Mouse (Mus musculus) T-cell, adult 66 days (primary cell): ENCODE measurements around the gene Pdss2. TPM values are rescaled to one million over a fixed set of nuclear protein-coding genes. Genes with fewer than 3 reads are reported as not detected.

Source experiments
- total RNA-seq, 2 experiments: library from RNA; stranded (reverse); gene quantifications; 3 replicates in 1 of 2; 4 replicates in 1 of 2; pipeline ENCODE4 v1.2.4; 2023

The Pdss2 gene
- 10 to 100 TPM; 17.8 to 18.3 TPM for total RNA-seq

DNA sequence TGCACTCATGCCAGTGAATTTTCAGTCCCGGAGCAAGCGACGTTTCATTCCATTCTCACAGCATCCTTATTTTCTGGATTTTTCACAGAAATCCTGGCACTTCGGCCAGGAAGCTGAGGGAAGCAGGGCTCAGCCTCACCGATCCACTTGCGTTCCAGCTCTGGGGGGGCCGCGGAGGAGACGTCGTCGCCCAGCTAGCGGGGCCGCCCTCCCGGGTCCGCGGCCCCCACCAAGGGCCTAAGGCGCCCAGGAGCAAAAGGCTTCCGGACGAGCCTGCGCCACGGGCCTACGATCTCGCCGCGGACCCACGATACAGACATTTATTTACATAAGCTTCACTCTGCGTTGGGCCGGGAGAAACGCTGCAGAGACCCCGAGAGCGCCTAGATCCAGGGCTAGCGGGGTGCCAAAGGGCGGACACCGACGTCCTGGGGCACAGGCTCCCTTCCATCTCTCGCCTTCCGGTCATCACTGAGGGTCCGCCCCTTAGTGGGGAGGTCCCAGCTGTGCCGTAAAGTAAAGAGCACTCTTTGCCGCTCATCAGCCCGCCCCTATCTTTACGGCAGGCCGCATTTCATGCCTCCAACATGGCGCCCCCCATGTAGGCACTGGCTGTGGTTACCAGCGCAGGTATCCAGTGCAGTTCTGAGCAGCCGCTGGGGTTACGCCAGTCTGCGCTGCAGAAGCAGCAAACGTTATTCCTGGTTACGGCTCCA, at the start of gene Pdss2:
Gene Pdss2, plus strand, starts transcription at position 577 of the 716 bp plus-strand sequence.

DNA sequence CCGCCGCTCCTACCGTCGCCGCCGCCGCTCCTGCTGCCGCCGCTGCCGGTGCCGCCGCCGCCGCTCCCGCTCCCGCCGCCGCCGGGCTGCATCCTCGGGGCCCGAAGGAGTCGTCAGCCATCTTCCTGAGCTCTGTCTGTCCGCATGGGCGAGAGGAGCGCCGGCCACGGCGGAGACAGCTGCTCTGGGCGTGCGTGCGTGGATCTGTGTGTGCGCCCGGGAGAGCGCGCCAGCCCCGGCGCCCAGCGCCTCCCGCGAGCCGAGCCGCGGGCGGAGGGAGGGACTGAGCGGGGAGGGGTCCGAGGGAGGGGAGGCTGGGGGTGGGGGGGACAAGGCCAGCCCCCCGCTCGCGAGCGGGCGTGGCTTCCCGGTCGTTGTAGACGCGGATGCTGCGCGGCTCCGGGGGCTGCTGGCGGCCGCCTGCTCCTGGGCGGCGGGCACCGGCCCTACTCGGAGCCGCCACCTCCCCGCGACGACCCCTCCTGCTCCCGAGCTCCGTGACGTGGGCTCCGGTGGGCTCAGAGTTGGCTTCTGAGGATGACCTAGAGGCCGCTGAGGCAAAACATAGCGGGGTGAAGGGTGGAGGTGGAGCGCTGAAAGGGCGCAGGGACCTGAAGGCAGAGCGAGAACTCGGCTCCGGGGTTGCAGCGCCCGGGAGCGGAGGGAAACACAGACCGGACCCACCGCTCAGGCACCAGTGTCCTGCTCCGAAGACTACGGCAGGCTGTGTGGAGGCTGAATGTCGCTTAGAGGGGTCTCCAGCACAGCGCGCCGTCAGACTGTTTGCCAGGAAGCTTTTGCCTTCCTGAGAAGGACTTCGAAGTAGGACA, 46.7 kb upstream of the Pdss2 start, which contains the start of the genes Sobp and 9030612E09Rik:
Gene Sobp, minus strand, starts transcription at position 205 of the 830 bp plus-strand sequence.
Gene 9030612E09Rik, plus strand, starts transcription at position 379 of the 830 bp plus-strand sequence.

DNA sequence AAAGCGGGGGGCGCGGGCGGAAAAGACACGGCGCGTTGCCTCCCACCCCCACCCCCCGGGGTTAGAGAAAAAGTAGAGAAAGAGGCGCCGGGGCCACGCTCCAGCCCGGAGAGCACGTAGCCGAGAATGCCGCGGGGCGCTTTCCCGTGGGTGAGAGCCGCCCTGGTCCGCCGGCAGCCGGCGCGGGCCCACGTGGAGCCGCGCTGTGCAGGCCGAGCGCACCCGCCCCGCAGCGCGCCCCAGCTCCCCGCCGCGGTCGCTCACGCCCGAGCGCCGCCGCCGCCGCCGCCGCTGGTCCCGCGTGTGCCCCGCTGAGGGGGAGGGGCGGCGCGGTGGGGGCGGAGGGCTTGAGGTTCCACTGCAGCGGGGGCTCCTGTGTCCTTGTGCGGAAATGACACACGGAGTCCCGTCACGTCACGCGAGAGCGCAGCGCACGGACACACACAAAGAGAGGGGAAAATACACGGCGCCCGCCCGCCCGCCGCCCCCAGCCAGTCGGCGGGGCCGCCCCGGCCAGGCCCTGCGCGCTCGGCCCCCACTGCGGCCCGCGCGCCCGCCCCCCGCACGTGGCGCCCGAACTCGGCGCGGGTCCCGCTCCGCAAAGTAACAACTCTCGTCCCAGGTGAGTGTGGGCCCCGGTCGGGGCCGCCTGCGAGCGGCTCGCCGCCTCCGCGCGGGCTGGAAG, 257.6 kb downstream of the Pdss2 start, which contains the start of gene Bend3:
Gene Bend3, plus strand, starts transcription at position 81 of the 685 bp plus-strand sequence.

Other genes with a start within 250 kb of the Pdss2 start
- gene Sobp, start 47.0 kb upstream of the Pdss2 start, total RNA-seq: not detected
- gene 9030612E09Rik, start 46.8 kb upstream of the Pdss2 start, total RNA-seq: not detected